Mouse (Mus musculus): ENCODE results near the gene Ddx17. TPM values are rescaled to one million over a fixed set of nuclear protein-coding genes. Genes with fewer than 3 reads are reported as not detected.

The Ddx17 gene
- polyA plus RNA-seq (2012; rRNA removed), result 721 and 963 TPM in 2 replicates

GRCm38 (mm10) chr15:79546410-79547288 lies at the start of gene Ddx17:
Gene Ddx17, minus strand, starts transcription at chr15:79546741.
- TF ChIP-seq POLR2A (IDR thresholded peaks at IDR 0.05; ENCODE audit: borderline replicate concordance, extremely low read depth, insufficient read depth, insufficient read length, poor library complexity, severe bottlenecking) (peak; percentile 73; the same call in 1 of the 2 replicates), CTCF (IDR thresholded peaks at IDR 0.05; ENCODE audit: borderline replicate concordance, extremely low read depth, insufficient read depth, insufficient read length) (no peak)
- peak; percentile 99 for DNase-seq (ENCODE audit: low read depth)

GRCm38 (mm10) chr15:79581581-79581980 lies 35.0 kb upstream of the Ddx17 start:
- no peak for TF ChIP-seq POLR2A (IDR thresholded peaks at IDR 0.05; ENCODE audit: borderline replicate concordance, extremely low read depth, insufficient read depth, insufficient read length, poor library complexity, severe bottlenecking)
- no peak for TF ChIP-seq CTCF (IDR thresholded peaks at IDR 0.05; ENCODE audit: borderline replicate concordance, extremely low read depth, insufficient read depth, insufficient read length)
- no peak for DNase-seq (ENCODE audit: low read depth)

GRCm38 (mm10) chr15:79577671-79578426 lies 31.3 kb upstream of the Ddx17 start:
- peak; percentile 5 for DNase-seq (ENCODE audit: low read depth)
- no peak for TF ChIP-seq POLR2A (IDR thresholded peaks at IDR 0.05; ENCODE audit: borderline replicate concordance, extremely low read depth, insufficient read depth, insufficient read length, poor library complexity, severe bottlenecking)
- TF ChIP-seq CTCF (IDR thresholded peaks at IDR 0.05; ENCODE audit: borderline replicate concordance, extremely low read depth, insufficient read depth, insufficient read length), result no peak

- no peak for DNase-seq (ENCODE audit: low read depth)
- TF ChIP-seq POLR2A (IDR thresholded peaks at IDR 0.05; ENCODE audit: borderline replicate concordance, extremely low read depth, insufficient read depth, insufficient read length, poor library complexity, severe bottlenecking) (no peak), CTCF (IDR thresholded peaks at IDR 0.05; ENCODE audit: borderline replicate concordance, extremely low read depth, insufficient read depth, insufficient read length) (no peak)
Measured at GRCm38 (mm10) chr15:79576947-79577346, 30.4 kb upstream of the Ddx17 start.

- no peak for DNase-seq (ENCODE audit: low read depth)
- no peak for TF ChIP-seq POLR2A (IDR thresholded peaks at IDR 0.05; ENCODE audit: borderline replicate concordance, extremely low read depth, insufficient read depth, insufficient read length, poor library complexity, severe bottlenecking)
- no peak for TF ChIP-seq CTCF (IDR thresholded peaks at IDR 0.05; ENCODE audit: borderline replicate concordance, extremely low read depth, insufficient read depth, insufficient read length)
Measured at GRCm38 (mm10) chr15:79575543-79576222, 29.1 kb upstream of the Ddx17 start.

GRCm38 (mm10) chr15:79562417-79562816 lies 15.9 kb upstream of the Ddx17 start:
- DNase-seq (ENCODE audit: low read depth), result no peak
- TF ChIP-seq POLR2A (IDR thresholded peaks at IDR 0.05; ENCODE audit: borderline replicate concordance, extremely low read depth, insufficient read depth, insufficient read length, poor library complexity, severe bottlenecking) (no peak), CTCF (IDR thresholded peaks at IDR 0.05; ENCODE audit: borderline replicate concordance, extremely low read depth, insufficient read depth, insufficient read length) (no peak)

GRCm38 (mm10) chr15:79559649-79560048 lies 13.1 kb upstream of the Ddx17 start:
- TF ChIP-seq CTCF (IDR thresholded peaks at IDR 0.05; ENCODE audit: borderline replicate concordance, extremely low read depth, insufficient read depth, insufficient read length) (no peak), POLR2A (IDR thresholded peaks at IDR 0.05; ENCODE audit: borderline replicate concordance, extremely low read depth, insufficient read depth, insufficient read length, poor library complexity, severe bottlenecking) (no peak)
- DNase-seq (ENCODE audit: low read depth), result no peak

- DNase-seq (ENCODE audit: low read depth), result no peak
- TF ChIP-seq POLR2A (IDR thresholded peaks at IDR 0.05; ENCODE audit: borderline replicate concordance, extremely low read depth, insufficient read depth, insufficient read length, poor library complexity, severe bottlenecking), result no peak
- TF ChIP-seq CTCF (IDR thresholded peaks at IDR 0.05; ENCODE audit: borderline replicate concordance, extremely low read depth, insufficient read depth, insufficient read length), result no peak
Measured at GRCm38 (mm10) chr15:79552566-79552965, 6.0 kb upstream of the Ddx17 start.

- TF ChIP-seq CTCF (IDR thresholded peaks at IDR 0.05; ENCODE audit: borderline replicate concordance, extremely low read depth, insufficient read depth, insufficient read length), result no peak
- TF ChIP-seq POLR2A (IDR thresholded peaks at IDR 0.05; ENCODE audit: borderline replicate concordance, extremely low read depth, insufficient read depth, insufficient read length, poor library complexity, severe bottlenecking), result no peak
- DNase-seq (ENCODE audit: low read depth), result no peak
Measured at GRCm38 (mm10) chr15:79548226-79548625, 1.7 kb upstream of the Ddx17 start.

- TF ChIP-seq CTCF (IDR thresholded peaks at IDR 0.05; ENCODE audit: borderline replicate concordance, extremely low read depth, insufficient read depth, insufficient read length), result no peak
- TF ChIP-seq POLR2A (IDR thresholded peaks at IDR 0.05; ENCODE audit: borderline replicate concordance, extremely low read depth, insufficient read depth, insufficient read length, poor library complexity, severe bottlenecking), result no peak
- no peak for DNase-seq (ENCODE audit: low read depth)
Measured at GRCm38 (mm10) chr15:79547289-79547820, 814 bp upstream of the Ddx17 start.
